Mouse (Mus musculus) olfactory bulb, adult 2 months (tissue): ENCODE results near the gene Ift20. TPM values are rescaled to one million over a fixed set of nuclear protein-coding genes. Genes with fewer than 3 reads are reported as not detected.
"Not testable (repeated sequence)": the region's sequence is repeated elsewhere in the genome, so short reads cannot be mapped to it uniquely, and the experiment has no call there.

Experiments
- H3K27ac ChIP-seq: fragments of 200-500 bp; 2 replicates; pipeline ENCODE4 v1.5.1; 2012; ENCODE audit warnings: low read depth, low read length; ENCODE audit not compliant: insufficient read depth
- H3K4me1 ChIP-seq: fragments of 200-500 bp; 2 replicates; pipeline ENCODE4 v1.6.1; 2012; ENCODE audit warnings: low read length; ENCODE audit not compliant: control insufficient read depth, insufficient read depth
- H3K4me3 ChIP-seq: fragments of 200-500 bp; 2 replicates; pipeline ENCODE4 v1.5.1; 2012; ENCODE audit warnings: mild to moderate bottlenecking, low read depth, low read length, moderate library complexity; ENCODE audit not compliant: insufficient read depth
- CTCF ChIP-seq: fragments of 200-500 bp; IDR thresholded peaks from 2 replicates; pipeline ENCODE4 v1.5.1; 2012; ENCODE audit warnings: low read depth, mild to moderate bottlenecking, low read length, moderate library complexity; ENCODE audit not compliant: insufficient read depth
- POLR2A ChIP-seq: fragments of 200-500 bp; IDR thresholded peaks from 2 replicates; pipeline ENCODE4 v1.6.1; 2012; ENCODE audit warnings: mild to moderate bottlenecking, low read depth, low read length, moderate library complexity; ENCODE audit not compliant: insufficient read depth
- WGBS: fragments of 180-500 bp; shearing (Covaris S2); methylation state at CpG from one replicate; pipeline ENCODE4 v1.1.7; 2018; 5-methylcytosine and 5-hydroxymethylcytosine counted together
- polyA plus RNA-seq: library from polyadenylated mRNA; stranded (reverse); fragments of >200 nt; gene quantifications from 2 replicates; pipeline ENCODE4 v1.2.4, GENCODE M21; 2012; ENCODE audit warnings: low replicate concordance; ENCODE audit not compliant: missing spikeins, insufficient read depth, insufficient read length

The Ift20 gene
- polyA plus RNA-seq, 1 experiment, result not detected

- no peak overlapping the region for H3K4me3 ChIP-seq
- no peak overlapping the region for H3K27ac ChIP-seq
- TF ChIP-seq CTCF, result no peak
- no peak for TF ChIP-seq POLR2A
- H3K4me1 ChIP-seq, result no peaks in the 10 kb centered on the region
- WGBS, result 75% methylated on average over 10 of the region's 10 CpGs
Observed at GRCm38 (mm10) chr11:78518931-78519330, 17.2 kb upstream of the Ift20 start.

DNA sequence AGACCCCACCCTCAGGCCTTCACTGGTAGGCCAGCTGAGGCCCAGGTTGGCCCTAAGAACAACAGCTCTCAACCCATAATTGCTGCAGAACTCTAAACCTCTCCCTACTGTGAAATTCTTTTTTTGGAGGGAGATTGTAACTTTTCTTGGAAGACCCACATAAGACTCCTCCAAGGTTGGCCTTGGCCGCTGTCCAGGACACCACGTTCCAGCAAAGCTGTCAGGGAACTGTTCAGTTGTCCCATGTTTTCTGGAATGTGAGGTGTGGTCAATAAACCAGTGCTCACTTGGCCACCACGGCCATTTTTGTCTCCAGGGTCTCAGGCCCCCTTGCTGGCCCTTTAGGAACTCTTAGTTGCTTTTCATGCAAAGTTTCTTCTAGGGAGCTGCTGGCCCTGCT lies 14.3 kb upstream of the Ift20 start:
- no peak overlapping the region for H3K4me3 ChIP-seq
- 0 out of 2 replicates have a peak overlapping the region, but pooled peaks have one; percentile 32 for H3K27ac ChIP-seq
- no peaks in the 10 kb centered on the region for H3K4me1 ChIP-seq
- no peak for TF ChIP-seq POLR2A
- 80% methylated on average over 3 of the region's 3 CpGs for WGBS

- WGBS, result 100% methylated on average over 1 of the region's 1 CpGs
- Histone ChIP-seq H3K4me3 (no peak overlapping the region), H3K27ac (0 out of 2 replicates have a peak overlapping the region, but pooled peaks have one; percentile 32), H3K4me1 (no peaks in the 10 kb centered on the region)
- TF ChIP-seq POLR2A, result no peak
Observed at GRCm38 (mm10) chr11:78522481-78522997, 13.6 kb upstream of the Ift20 start.

DNA sequence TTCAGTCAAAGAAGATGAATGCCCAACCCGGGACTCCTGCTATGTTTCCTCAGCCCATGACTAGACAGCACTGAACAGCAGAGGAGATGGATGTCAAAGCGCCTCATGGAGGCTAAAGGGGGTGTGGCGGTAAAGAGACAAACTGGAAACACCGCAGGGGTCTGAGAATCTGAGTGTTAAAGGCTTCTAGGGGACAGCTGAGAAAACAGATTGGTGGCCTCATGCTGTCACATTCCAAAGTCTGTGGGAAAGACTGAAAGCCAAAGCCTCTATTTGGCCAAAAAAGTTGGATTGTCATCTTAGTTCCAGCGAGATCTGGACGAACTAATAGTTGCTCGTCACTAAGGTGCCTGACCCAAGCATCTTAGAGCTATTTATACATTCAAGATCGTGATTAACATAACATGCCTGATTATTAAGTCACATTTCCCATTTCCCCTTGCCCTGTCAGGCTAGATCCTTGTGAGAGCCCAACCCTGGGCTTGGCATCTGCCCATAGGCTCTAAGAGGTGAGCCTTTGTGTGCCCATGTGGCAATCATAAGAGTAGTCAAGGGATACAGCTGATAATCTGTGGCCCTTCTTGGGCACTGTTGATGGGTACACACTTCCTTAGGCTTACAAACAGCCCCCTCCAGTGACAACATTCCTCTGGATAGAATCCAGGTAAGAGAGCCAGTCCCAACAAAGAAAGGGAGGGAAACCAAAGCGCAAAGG lies 12.8 kb upstream of the Ift20 start:
- H3K4me3 ChIP-seq, result no peak overlapping the region
- no peaks in the 10 kb centered on the region for H3K4me1 ChIP-seq
- no peak overlapping the region; the same call in 1 of the 2 replicates for H3K27ac ChIP-seq

GRCm38 (mm10) chr11:78524838-78525237 lies 11.3 kb upstream of the Ift20 start:
- H3K27ac ChIP-seq, result no peak overlapping the region
- 22% methylated on average over 2 of the region's 2 CpGs for WGBS
- H3K4me1 ChIP-seq, result no peaks in the 10 kb centered on the region
- TF ChIP-seq POLR2A (no peak), CTCF (no peak)
- no peak overlapping the region for H3K4me3 ChIP-seq

More for the DNA sequence above, 12.8 kb upstream of the Ift20 start:
- TF ChIP-seq CTCF (no peak), POLR2A (no peak)
- WGBS, result 73% methylated on average over 9 of the region's 9 CpGs

DNA sequence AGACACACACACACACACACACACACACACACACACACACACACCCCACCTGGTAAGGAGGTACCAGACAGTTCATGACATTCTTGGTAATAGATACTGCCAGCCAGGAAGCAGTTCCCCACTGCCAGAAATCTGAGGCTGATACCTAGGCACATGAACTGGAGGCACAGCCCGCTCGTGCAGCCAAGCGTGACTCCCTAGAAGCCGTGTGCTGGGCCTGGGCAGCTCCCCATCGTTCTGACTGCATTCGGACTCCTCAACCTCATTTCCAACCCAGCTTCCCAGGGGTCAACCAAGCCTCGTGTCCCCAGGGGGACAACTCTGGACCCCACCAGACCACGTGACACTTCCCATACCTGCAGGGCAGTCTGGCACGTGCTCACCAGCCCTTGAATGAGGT lies 7.4 kb upstream of the Ift20 start:
- no peaks in the 10 kb centered on the region for H3K4me1 ChIP-seq
- WGBS, result 85% methylated on average over 9 of the region's 9 CpGs
- TF ChIP-seq POLR2A, result no peak

GRCm38 (mm10) chr11:78530001-78530400 lies 6.2 kb upstream of the Ift20 start:
- Histone ChIP-seq H3K4me3 (no peak overlapping the region), H3K27ac (no peak overlapping the region), H3K4me1 (no peaks in the 10 kb centered on the region)
- TF ChIP-seq CTCF (no peak), POLR2A (no peak)
- 92% methylated on average over 12 of the region's 12 CpGs for WGBS

More for the DNA sequence above, 7.4 kb upstream of the Ift20 start:
- H3K27ac ChIP-seq, result no peak overlapping the region
- no peak overlapping the region for H3K4me3 ChIP-seq

DNA sequence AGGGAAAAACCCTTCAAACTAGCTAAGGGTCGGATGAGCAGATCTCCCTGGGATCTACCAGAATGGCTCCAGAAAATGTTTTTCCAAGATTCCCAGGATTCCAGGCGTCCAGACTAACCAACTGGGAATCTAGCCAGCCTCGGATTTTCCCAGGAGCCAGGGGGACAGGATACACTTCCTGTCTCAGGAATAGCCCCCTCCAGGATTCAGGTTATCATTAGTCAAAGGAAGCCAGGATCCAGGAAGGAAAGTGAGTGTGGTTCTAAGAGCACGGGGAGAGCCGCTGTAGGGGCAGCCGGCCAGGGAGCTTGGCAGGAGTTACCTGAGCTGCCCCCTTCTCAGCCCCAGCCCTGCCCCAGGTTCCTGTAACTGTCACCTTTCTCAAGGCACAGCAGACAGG lies 5.1 kb upstream of the Ift20 start:
- 73% methylated on average over 6 of the region's 6 CpGs for whole genome bisulfite sequencing
- Histone ChIP-seq H3K27ac (no peak overlapping the region), H3K4me1 (no peaks in the 10 kb centered on the region), H3K4me3 (no peak overlapping the region)
- TF ChIP-seq POLR2A (no peak), CTCF (no peak)

DNA sequence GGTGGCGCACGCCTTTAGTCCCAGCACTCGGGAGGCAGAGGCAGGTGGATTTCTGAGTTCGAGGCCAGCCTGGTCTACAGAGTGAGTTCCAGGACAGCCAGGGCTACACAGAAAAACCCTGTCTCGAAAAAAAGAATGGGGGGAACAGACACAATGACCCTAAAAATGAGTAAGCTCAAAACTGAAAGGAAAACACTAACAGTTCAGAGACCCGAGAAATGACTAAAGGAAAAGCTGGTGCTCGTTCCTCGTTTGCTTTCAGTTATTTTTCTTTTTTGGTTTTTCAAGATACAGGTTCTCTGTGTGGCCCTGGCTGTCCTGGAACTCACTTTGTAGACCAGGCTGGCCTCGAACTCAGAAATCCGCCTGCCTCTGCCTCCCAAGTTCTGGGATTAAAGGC lies 4.6 kb upstream of the Ift20 start:
- not testable (repeated sequence) for H3K4me1 ChIP-seq, H3K4me3 ChIP-seq, H3K27ac ChIP-seq
- WGBS, result 97% methylated on average over 10 of the region's 10 CpGs

DNA sequence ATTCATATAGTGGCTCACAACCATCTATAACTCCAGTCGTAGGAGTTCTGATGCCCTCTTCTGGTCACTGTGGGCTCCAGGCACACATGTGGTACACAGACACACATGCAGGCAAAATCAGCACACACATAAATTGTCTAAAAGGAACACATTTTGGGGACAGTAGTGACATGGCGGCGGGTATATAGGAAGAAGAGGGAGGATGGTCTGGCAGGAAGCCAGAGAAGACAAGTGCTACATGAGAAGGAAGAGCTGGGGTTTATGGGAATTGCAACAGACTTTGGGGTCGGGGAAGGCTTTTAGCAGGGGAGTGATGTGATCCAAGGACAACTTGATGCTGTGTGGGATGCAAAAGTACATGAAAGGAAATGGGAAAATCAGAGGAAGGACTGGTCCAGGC lies 1.6 kb upstream of the Ift20 start:
- no peak overlapping the region for H3K27ac ChIP-seq
- 67% methylated on average over 4 of the region's 4 CpGs for WGBS
- peaks cover 10% of the 10 kb centered on the region for H3K4me1 ChIP-seq
- no peak overlapping the region for H3K4me3 ChIP-seq
- TF ChIP-seq POLR2A, result no peak
- TF ChIP-seq CTCF, result no peak
